Mouse (Mus musculus) telencephalon, adult 2 months (tissue): Measurements from ENCODE around the gene Elfn1.

Source experiments
- DNase-seq: peaks from one replicate; pipeline ENCODE4 v3.0.0-alpha.2; 2011; ENCODE audit warnings: low read depth, low spot score

The Elfn1 gene

GRCm38 (mm10) chr5:139907714-139908242, at the start of gene Elfn1:
Gene Elfn1, plus strand, starts transcription at chr5:139907943.
- no peak for DNase-seq

GRCm38 (mm10) chr5:139860328-139861104, 47.2 kb upstream of the Elfn1 start:
- DNase-seq, result no peak

- DNase-seq, result no peak
Observed at GRCm38 (mm10) chr5:139862759-139863158, 45.0 kb upstream of the Elfn1 start.

- no peak for DNase-seq
Observed at GRCm38 (mm10) chr5:139870886-139871285, 36.9 kb upstream of the Elfn1 start.

GRCm38 (mm10) chr5:139871526-139871925, 36.2 kb upstream of the Elfn1 start:
- no peak for DNase-seq

- no peak for DNase-seq
Observed at GRCm38 (mm10) chr5:139877563-139877962, 30.2 kb upstream of the Elfn1 start.

GRCm38 (mm10) chr5:139879694-139880093, 28.0 kb upstream of the Elfn1 start:
- DNase-seq, result no peak

GRCm38 (mm10) chr5:139881161-139881560, 26.6 kb upstream of the Elfn1 start:
- DNase-seq, result no peak

GRCm38 (mm10) chr5:139888624-139889023, 19.1 kb upstream of the Elfn1 start:
- no peak for DNase-seq

- DNase-seq, result no peak
Observed at GRCm38 (mm10) chr5:139889370-139889769, 18.4 kb upstream of the Elfn1 start.

- no peak for DNase-seq
Observed at GRCm38 (mm10) chr5:139892326-139892994, 15.3 kb upstream of the Elfn1 start.

- no peak for DNase-seq
Observed at GRCm38 (mm10) chr5:139892995-139893345, 14.8 kb upstream of the Elfn1 start.

GRCm38 (mm10) chr5:139894025-139894508, 13.7 kb upstream of the Elfn1 start:
- DNase-seq, result no peak

- no peak for DNase-seq
Observed at GRCm38 (mm10) chr5:139899044-139899443, 8.7 kb upstream of the Elfn1 start.

GRCm38 (mm10) chr5:139905121-139905520, 2.6 kb upstream of the Elfn1 start:
- DNase-seq, result no peak

- DNase-seq, result no peak
Observed at GRCm38 (mm10) chr5:139906507-139906906, 1.2 kb upstream of the Elfn1 start.

- DNase-seq, result no peak
Observed at GRCm38 (mm10) chr5:139907241-139907640, 502 bp upstream of the Elfn1 start.

GRCm38 (mm10) chr5:139908243-139908810, 584 bp downstream of the Elfn1 start:
- DNase-seq, result no peak

GRCm38 (mm10) chr5:139908811-139909627, 1.3 kb downstream of the Elfn1 start:
- no peak for DNase-seq

GRCm38 (mm10) chr5:139909710-139910550, 2.2 kb downstream of the Elfn1 start:
- DNase-seq, result no peak
